Mouse (Mus musculus) olfactory bulb, adult 2 months (tissue): Measurements from ENCODE around the gene Tmem245.

Experiments
- CTCF ChIP-seq: fragments of 200-500 bp; IDR thresholded peaks from 2 replicates; pipeline ENCODE4 v1.5.1; 2012; ENCODE audit warnings: low read depth, mild to moderate bottlenecking, low read length, moderate library complexity; ENCODE audit not compliant: insufficient read depth
- POLR2A ChIP-seq: fragments of 200-500 bp; IDR thresholded peaks from 2 replicates; pipeline ENCODE4 v1.6.1; 2012; ENCODE audit warnings: mild to moderate bottlenecking, low read depth, low read length, moderate library complexity; ENCODE audit not compliant: insufficient read depth

DNA sequence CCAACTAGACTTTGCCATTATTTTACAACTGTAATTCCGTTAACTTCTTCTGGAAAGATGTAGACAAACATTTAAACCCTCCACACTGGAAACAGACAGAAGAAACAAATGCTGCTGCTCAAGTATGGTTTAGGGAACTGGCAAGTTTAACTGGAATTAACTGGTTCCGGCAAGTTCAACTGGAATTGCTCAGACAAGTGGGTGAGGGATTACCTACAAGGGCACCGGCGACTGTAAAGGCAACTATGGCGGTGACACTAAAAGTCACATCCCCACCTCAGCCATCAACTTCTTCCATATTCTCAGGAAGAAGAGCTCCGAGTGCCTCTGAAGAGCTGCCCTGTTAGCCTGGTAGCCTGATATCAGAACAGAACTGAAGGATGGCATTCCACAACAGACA is 32.9 kb downstream of the Tmem245 start:
- no peak for TF ChIP-seq CTCF
- TF ChIP-seq POLR2A, result no peak
